In the genomic region with DNA sequence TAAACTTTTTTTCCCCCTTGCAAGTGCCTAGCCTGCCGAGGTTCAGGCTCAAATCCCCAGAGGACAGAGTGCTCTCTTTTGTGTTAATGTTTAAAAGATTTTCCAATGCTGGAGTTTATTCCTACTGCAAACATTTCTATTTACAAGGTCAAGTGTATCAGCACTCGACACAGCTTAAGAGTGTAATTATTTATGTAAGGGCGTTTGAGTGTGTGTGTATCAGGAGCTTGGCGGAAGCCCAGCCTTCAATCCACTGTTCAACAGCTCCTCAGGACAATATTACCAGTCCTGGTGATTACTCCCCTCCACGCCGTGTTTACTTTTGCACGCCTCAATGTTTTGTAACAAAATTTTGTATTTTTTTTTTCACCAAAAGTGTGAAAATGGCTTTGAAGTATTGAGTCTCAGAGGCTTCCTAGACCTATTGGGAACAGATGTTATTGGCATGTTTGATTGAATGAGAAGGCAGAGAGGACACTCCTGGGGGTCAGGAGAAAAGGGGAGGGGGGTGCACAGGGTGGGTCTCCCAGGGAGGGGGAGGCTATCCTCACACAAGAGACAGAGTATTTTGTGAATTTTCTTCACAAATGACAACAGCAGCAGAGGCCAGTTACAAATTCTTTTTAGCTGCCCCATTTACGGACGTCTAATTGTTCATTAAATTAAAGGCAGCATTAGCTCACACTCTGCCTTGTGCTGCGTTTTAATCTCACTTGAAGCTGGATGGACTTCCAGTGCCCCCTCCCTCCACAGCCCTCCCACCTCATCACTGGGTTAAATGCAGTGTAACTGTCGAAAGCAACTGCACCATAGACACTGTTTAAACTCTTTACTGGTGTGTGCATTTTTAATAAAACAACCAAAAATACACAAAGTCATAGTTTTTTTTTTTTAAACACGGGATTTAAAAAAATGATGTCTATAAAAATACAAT, we compare ENCODE assay signal across 9 mouse cellular contexts. TPM values are rescaled to one million over a fixed set of nuclear protein-coding genes. Genes with fewer than 3 reads are reported as not detected.
DNase-seq lines count a peak whose midpoint lies in the region; ATAC-seq lines count a peak whose summit lies in the region.
"Had no signal": no experiment of that assay in that cellular context is flagged by ENCODE, and none has a peak within 500 bp of the region (broad histone marks: within the 10 kb centered on the region; RNA-seq: fewer than 3 reads in every experiment).

No protein-coding gene starts in this region.

- no peaks in the 10 kb centered on the region for H3K27me3 ChIP-seq in embryonic facial prominence, embryonic 13.5 days
- H3K27me3 ChIP-seq in heart, embryonic 13.5 days (replicated peaks), result 0 out of 2 replicates have a peak, but pooled peaks cover 7% of the 10 kb centered on the region
- H3K27me3 ChIP-seq in kidney, embryonic 16.5 days (ENCODE audit: insufficient read depth, low read length), result peaks cover 3% of the 10 kb centered on the region; the same call in 1 of the 2 replicates
- peaks cover 32% of the 10 kb centered on the region for H3K27me3 ChIP-seq in midbrain, embryonic 13.5 days

- no peak for ATAC-seq in embryonic facial prominence, embryonic 13.5 days (ENCODE audit: insufficient number of reproducible peaks, insufficient read depth, low FRiP score, low TSS enrichment, low read depth)
- ATAC-seq in heart, embryonic 13.5 days (ENCODE audit: extremely low read depth, insufficient number of reproducible peaks, low FRiP score, low TSS enrichment), result no peak
- no peak for ATAC-seq in kidney, embryonic 16.5 days (ENCODE audit: low FRiP score, low TSS enrichment)
- ATAC-seq in midbrain, embryonic 13.5 days, result no peak
- ATAC-seq in megakaryocyte progenitor cell, adult 5-6 weeks (replicated peaks; ENCODE audit: poor library complexity), result no peak
- no peak for ATAC-seq in cerebellum, adult (ENCODE audit: insufficient number of reproducible peaks, low FRiP score, low TSS enrichment)

- no peak for DNase-seq in spleen, adult 18-20 months
- no peak for DNase-seq in layer of hippocampus, postnatal 10 days (ENCODE audit: low spot score in 2 of 2)

- peaks cover 13% of the 10 kb centered on the region for H3K36me3 ChIP-seq in embryonic facial prominence, embryonic 13.5 days
- no peaks in the 10 kb centered on the region for H3K36me3 ChIP-seq in heart, embryonic 13.5 days
- no peaks in the 10 kb centered on the region for H3K36me3 ChIP-seq in kidney, embryonic 16.5 days (ENCODE audit: insufficient read depth, low read length)
- no peaks in the 10 kb centered on the region for H3K36me3 ChIP-seq in midbrain, embryonic 13.5 days

- H3K4me2 ChIP-seq in embryonic facial prominence, embryonic 13.5 days, result peak overlapping the region; percentile 63
- peak overlapping the region; percentile 90 for H3K4me2 ChIP-seq in heart, embryonic 13.5 days
- H3K4me2 ChIP-seq in kidney, embryonic 16.5 days (replicated peaks; ENCODE audit: low read depth, low read length), result peak overlapping the region; percentile 72
- H3K4me2 ChIP-seq in midbrain, embryonic 13.5 days (replicated peaks), result peak overlapping the region; percentile 92

- WGBS in embryonic facial prominence, embryonic 13.5 days, result 3% methylated on average over 12 of the region's 12 CpGs
- 19% methylated on average over 12 of the region's 12 CpGs for WGBS in heart, embryonic 13.5 days
- 9% methylated on average over 12 of the region's 12 CpGs for WGBS in kidney, embryonic 16.5 days
- 3% methylated on average over 12 of the region's 12 CpGs for WGBS in midbrain, embryonic 13.5 days

- peak overlapping the region; percentile 99 for H3K4me3 ChIP-seq in embryonic facial prominence, embryonic 13.5 days
- peak overlapping the region; percentile 88 for H3K4me3 ChIP-seq in heart, embryonic 13.5 days
- peak overlapping the region; percentile 75 for H3K4me3 ChIP-seq in kidney, embryonic 16.5 days (ENCODE audit: low read length)
- peak overlapping the region; percentile 90 for H3K4me3 ChIP-seq in midbrain, embryonic 13.5 days (replicated peaks)
- H3K4me3 ChIP-seq: megakaryocyte, embryonic 14.5 days had no signal

- H3K9me3 ChIP-seq in embryonic facial prominence, embryonic 13.5 days, result no peaks in the 10 kb centered on the region
- H3K9me3 ChIP-seq in heart, embryonic 13.5 days, result no peaks in the 10 kb centered on the region
- no peaks in the 10 kb centered on the region for H3K9me3 ChIP-seq in kidney, embryonic 16.5 days (ENCODE audit: low read length)
- no peaks in the 10 kb centered on the region for H3K9me3 ChIP-seq in midbrain, embryonic 13.5 days

- H3K9ac ChIP-seq in embryonic facial prominence, embryonic 13.5 days, result peak overlapping the region; percentile 99
- H3K9ac ChIP-seq in heart, embryonic 13.5 days, result peak overlapping the region; percentile 71
- H3K9ac ChIP-seq in kidney, embryonic 16.5 days (replicated peaks; ENCODE audit: low read length), result peak overlapping the region; percentile 58
- H3K9ac ChIP-seq in midbrain, embryonic 13.5 days (replicated peaks), result peak overlapping the region; percentile 56

- peak overlapping the region; percentile 100 for H3K27ac ChIP-seq in embryonic facial prominence, embryonic 13.5 days
- 0 out of 2 replicates have a peak overlapping the region, but pooled peaks have one; percentile 12 for H3K27ac ChIP-seq in heart, embryonic 13.5 days (replicated peaks)
- H3K27ac ChIP-seq in kidney, embryonic 16.5 days (ENCODE audit: low read length), result peak overlapping the region; percentile 39
- peak overlapping the region; percentile 44; the same call in 1 of the 2 replicates for H3K27ac ChIP-seq in midbrain, embryonic 13.5 days

- peaks cover 34% of the 10 kb centered on the region for H3K4me1 ChIP-seq in embryonic facial prominence, embryonic 13.5 days
- peaks cover 32% of the 10 kb centered on the region for H3K4me1 ChIP-seq in heart, embryonic 13.5 days
- peaks cover 30% of the 10 kb centered on the region for H3K4me1 ChIP-seq in kidney, embryonic 16.5 days (ENCODE audit: insufficient read depth, low read length)
- H3K4me1 ChIP-seq in midbrain, embryonic 13.5 days (replicated peaks), result peaks cover 55% of the 10 kb centered on the region

RNA-seq across cellular contexts. Expression of a gene that starts 3.3 kb away (rescaled TPM):
- 188 and 209 TPM in 2 replicates for polyA plus RNA-seq in embryonic facial prominence, embryonic 13.5 days (2015; fragmentation: Nextera tagmentation; extraction: Ambion mirVana)
- 26.2 and 30.3 TPM in 2 replicates for polyA plus RNA-seq in heart, embryonic 13.5 days (2015; fragmentation: Nextera tagmentation; extraction: Ambion mirVana)
- polyA plus RNA-seq in kidney, embryonic 16.5 days (2015; fragmentation: Nextera tagmentation; extraction: Ambion mirVana), result 55.0 and 58.4 TPM in 2 replicates
- 17.5 and 30.6 TPM in 2 replicates for polyA plus RNA-seq in midbrain, embryonic 13.5 days (2015; fragmentation: Nextera tagmentation; extraction: Ambion mirVana)
- 10 to 100 TPM; 12.9 to 14.0 TPM for total RNA-seq in layer of hippocampus, postnatal 10 days (2021)
- total RNA-seq in megakaryocyte progenitor cell, adult 5-6 weeks (2015), result not detected in 2 replicates
- total RNA-seq in megakaryocyte progenitor cell, adult 5-6 weeks (2017), result not detected in 2 replicates

Comparison
In these comparisons a context has a peak if more than half of its experiments do, and no peak if none do; other contexts are left out.
1. H3K27ac ChIP-seq: peak in every context shown above with its lines; median percentile 100 in embryonic facial prominence, embryonic 13.5 days; 44 in midbrain, embryonic 13.5 days; 39 in kidney, embryonic 16.5 days; 12 in heart, embryonic 13.5 days.